Mouse (Mus musculus) olfactory bulb, adult 2 months (tissue): ENCODE measurements around the gene Gm42715. TPM values are rescaled to one million over a fixed set of nuclear protein-coding genes. Genes with fewer than 3 reads are reported as not detected.

Experiments used
- H3K27ac ChIP-seq: fragments of 200-500 bp; 2 replicates; pipeline ENCODE4 v1.5.1; 2012; ENCODE audit warnings: low read depth, low read length; ENCODE audit not compliant: insufficient read depth
- H3K4me1 ChIP-seq: fragments of 200-500 bp; 2 replicates; pipeline ENCODE4 v1.6.1; 2012; ENCODE audit warnings: low read length; ENCODE audit not compliant: control insufficient read depth, insufficient read depth
- H3K4me3 ChIP-seq: fragments of 200-500 bp; 2 replicates; pipeline ENCODE4 v1.5.1; 2012; ENCODE audit warnings: mild to moderate bottlenecking, low read depth, low read length, moderate library complexity; ENCODE audit not compliant: insufficient read depth
- CTCF ChIP-seq: fragments of 200-500 bp; IDR thresholded peaks from 2 replicates; pipeline ENCODE4 v1.5.1; 2012; ENCODE audit warnings: low read depth, mild to moderate bottlenecking, low read length, moderate library complexity; ENCODE audit not compliant: insufficient read depth
- POLR2A ChIP-seq: fragments of 200-500 bp; IDR thresholded peaks from 2 replicates; pipeline ENCODE4 v1.6.1; 2012; ENCODE audit warnings: mild to moderate bottlenecking, low read depth, low read length, moderate library complexity; ENCODE audit not compliant: insufficient read depth
- WGBS: fragments of 180-500 bp; shearing (Covaris S2); methylation state at CpG from one replicate; pipeline ENCODE4 v1.1.7; 2018; 5-methylcytosine and 5-hydroxymethylcytosine counted together
- polyA plus RNA-seq: library from polyadenylated mRNA; stranded (reverse); fragments of >200 nt; gene quantifications from 2 replicates; pipeline ENCODE4 v1.2.4, GENCODE M21; 2012; ENCODE audit warnings: low replicate concordance; ENCODE audit not compliant: missing spikeins, insufficient read depth, insufficient read length

The Gm42715 gene
- polyA plus RNA-seq, 1 experiment, result not detected

GRCm38 (mm10) chr7:127588011-127588871 is 68.9 kb downstream of the Gm42715 start, which contains the start of the genes Ccdc189 and Rnf40:
Gene Ccdc189, minus strand, starts transcription at chr7:127588595.
Gene Rnf40, plus strand, starts transcription at chr7:127588767.
- TF ChIP-seq CTCF (no peak), POLR2A (peak; percentile 69)
- under 1% methylated on average over 46 of the region's 50 CpGs for WGBS
- peak within 1 kb of the TSS; percentile 92 for H3K4me3 ChIP-seq
- H3K27ac ChIP-seq, result peak within 1 kb of the TSS; percentile 47
- peaks cover 24% of the 10 kb centered on the region for H3K4me1 ChIP-seq

- Histone ChIP-seq H3K4me1 (peaks cover 24% of the 10 kb centered on the region), H3K27ac (peak overlapping the region; percentile 43; the same call in 1 of the 2 replicates), H3K4me3 (peak overlapping the region; percentile 92)
- WGBS, result 4% methylated on average over 29 of the region's 29 CpGs
- TF ChIP-seq CTCF (no peak), POLR2A (no peak)
Observed at GRCm38 (mm10) chr7:127588901-127589300, 69.5 kb downstream of the Gm42715 start.

GRCm38 (mm10) chr7:127589637-127590036 is 70.3 kb downstream of the Gm42715 start:
- Histone ChIP-seq H3K4me1 (peaks cover 24% of the 10 kb centered on the region), H3K4me3 (peak overlapping the region; percentile 92), H3K27ac (no peak overlapping the region)
- TF ChIP-seq POLR2A (no peak), CTCF (no peak)
- 91% methylated on average over 9 of the region's 9 CpGs for WGBS

- peaks cover 24% of the 10 kb centered on the region for H3K4me1 ChIP-seq
- no peak overlapping the region for H3K4me3 ChIP-seq
- no peak overlapping the region for H3K27ac ChIP-seq
- TF ChIP-seq CTCF (no peak), POLR2A (no peak)
- 87% methylated on average over 10 of the region's 10 CpGs for WGBS
Observed at GRCm38 (mm10) chr7:127591108-127591507, 71.7 kb downstream of the Gm42715 start.

- WGBS, result 88% methylated on average over 14 of the region's 14 CpGs
- TF ChIP-seq POLR2A (no peak), CTCF (no peak)
- no peak overlapping the region for H3K4me3 ChIP-seq
- H3K27ac ChIP-seq, result no peak overlapping the region
- H3K4me1 ChIP-seq, result peaks cover 20% of the 10 kb centered on the region
Observed at GRCm38 (mm10) chr7:127592575-127592974, 73.2 kb downstream of the Gm42715 start.

GRCm38 (mm10) chr7:127596747-127597146 is 77.4 kb downstream of the Gm42715 start:
- 94% methylated on average over 17 of the region's 17 CpGs for WGBS
- no peak overlapping the region for H3K4me3 ChIP-seq
- no peaks in the 10 kb centered on the region; the same call in 1 of the 2 replicates for H3K4me1 ChIP-seq
- H3K27ac ChIP-seq, result no peak overlapping the region
- TF ChIP-seq CTCF (no peak), POLR2A (no peak)

GRCm38 (mm10) chr7:127600612-127601011 is 81.2 kb downstream of the Gm42715 start:
- no peaks in the 10 kb centered on the region for H3K4me1 ChIP-seq
- no peak for TF ChIP-seq CTCF
- TF ChIP-seq POLR2A, result no peak
- no peak overlapping the region for H3K27ac ChIP-seq
- H3K4me3 ChIP-seq, result no peak overlapping the region
- 94% methylated on average over 7 of the region's 7 CpGs for WGBS

GRCm38 (mm10) chr7:127601735-127602134 is 82.4 kb downstream of the Gm42715 start:
- TF ChIP-seq CTCF, result no peak
- no peak for TF ChIP-seq POLR2A
- no peaks in the 10 kb centered on the region for H3K4me1 ChIP-seq
- H3K4me3 ChIP-seq, result no peak overlapping the region
- no peak overlapping the region for H3K27ac ChIP-seq
- WGBS, result 83% methylated on average over 4 of the region's 4 CpGs

- H3K27ac ChIP-seq, result no peak overlapping the region
- no peaks in the 10 kb centered on the region for H3K4me1 ChIP-seq
- WGBS, result 83% methylated on average over 2 of the region's 2 CpGs
- TF ChIP-seq CTCF (no peak), POLR2A (no peak)
- H3K4me3 ChIP-seq, result no peak overlapping the region
Observed at GRCm38 (mm10) chr7:127602903-127603302, 83.5 kb downstream of the Gm42715 start.
